Mouse (Mus musculus) megakaryocyte-erythroid progenitor cell, adult 5-6 weeks (primary cell): ENCODE data around the gene Uba52. TPM values are rescaled to one million over a fixed set of nuclear protein-coding genes. Genes with fewer than 3 reads are reported as not detected.
"Not testable (repeated sequence)": the region's sequence is repeated elsewhere in the genome, so short reads cannot be mapped to it uniquely, and the experiment has no call there.

Source experiments
- ATAC-seq: replicated peaks from 2 replicates; pipeline ENCODE4 v1.8.0; 2016; ENCODE audit warnings: mild to moderate bottlenecking, inconsistent platforms; ENCODE audit not compliant: severe bottlenecking, poor library complexity, low FRiP score, low TSS enrichment
- total RNA-seq, 2 experiments: library from RNA; stranded (forward) in 1 of 2; stranded (reverse) in 1 of 2; fragments of 200-1000, 215-1000 nt in 1 of 2; fragments of >200 nt in 1 of 2; fragmentation: Nextera tagmentation in 1 of 2; gene quantifications; 2 replicates each; pipeline ENCODE4 v1.2.3; 2014 to 2017

Uba52 gene
- total RNA-seq, 2 experiments from 2014 or later = 2,751 to 4,463 TPM

- no peak for ATAC-seq
Measured at GRCm38 (mm10) chr8:70535701-70536100, 25.1 kb upstream of the Uba52 start.

DNA sequence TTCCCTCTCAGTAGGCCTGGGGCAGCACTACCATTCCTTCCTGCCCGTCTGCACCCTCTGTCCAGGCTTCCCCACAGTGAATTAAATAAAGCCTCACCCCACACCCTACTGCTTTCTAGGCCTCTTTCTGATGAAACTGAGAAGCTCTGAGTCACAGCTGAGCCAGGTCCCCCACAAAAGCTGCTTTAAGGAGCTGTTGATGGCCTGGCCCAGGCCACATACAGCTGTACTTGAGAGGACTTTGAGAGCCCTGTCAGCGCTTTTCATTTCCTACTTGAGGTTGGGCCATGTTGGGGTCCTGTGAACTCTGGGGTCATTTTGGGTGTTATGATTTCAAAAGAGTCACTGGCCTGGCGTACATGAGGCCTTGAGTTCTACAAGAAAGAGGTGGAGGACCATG is 24.6 kb upstream of the Uba52 start:
- no peak for ATAC-seq

- ATAC-seq = no peak
Measured at GRCm38 (mm10) chr8:70534281-70534680, 23.7 kb upstream of the Uba52 start.

DNA sequence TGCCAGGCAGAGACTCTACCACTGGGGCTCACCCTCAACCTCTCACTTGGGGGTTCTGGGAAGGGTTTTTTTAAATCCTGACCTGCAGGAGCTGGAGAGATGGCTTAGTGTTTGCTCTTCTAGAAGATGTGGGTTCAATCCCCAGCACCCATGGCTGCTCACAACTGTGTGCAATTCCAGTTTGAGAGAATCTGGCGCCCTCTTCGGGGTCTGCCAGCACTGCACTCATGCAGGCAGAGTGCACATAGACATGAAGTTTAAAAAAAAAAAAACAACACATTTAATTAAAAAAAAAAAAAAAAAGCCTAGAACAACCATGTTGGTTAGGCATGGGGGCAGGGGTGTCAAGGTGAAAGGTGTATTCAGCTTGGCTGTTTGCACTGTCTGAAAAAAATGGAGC is 19.7 kb upstream of the Uba52 start:
- ATAC-seq = no peak

DNA sequence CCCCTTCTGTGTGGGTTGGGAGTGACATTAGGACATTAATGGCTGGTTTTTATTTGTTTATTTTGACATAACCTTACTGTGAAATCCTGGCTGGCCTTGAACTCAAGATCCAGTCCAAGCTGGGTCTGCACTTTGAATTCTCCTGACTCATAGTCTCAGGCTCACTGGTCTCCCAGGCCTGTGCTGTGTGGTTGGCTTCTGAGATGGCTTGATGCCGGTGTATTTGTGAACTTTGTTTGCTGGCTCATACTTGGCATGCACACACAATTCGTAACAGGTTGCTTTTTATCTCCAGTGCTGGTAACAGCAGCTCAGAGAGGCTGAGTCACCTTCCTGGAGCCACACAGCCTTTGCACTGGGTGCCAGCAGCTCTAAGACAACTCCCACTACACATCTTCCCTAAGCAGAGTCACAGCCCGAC is 19.1 kb upstream of the Uba52 start:
- peak; percentile 24 for ATAC-seq

GRCm38 (mm10) chr8:70529299-70529698 is 18.7 kb upstream of the Uba52 start:
- ATAC-seq = no peak

GRCm38 (mm10) chr8:70528182-70528797 is 17.7 kb upstream of the Uba52 start:
- ATAC-seq = no peak

DNA sequence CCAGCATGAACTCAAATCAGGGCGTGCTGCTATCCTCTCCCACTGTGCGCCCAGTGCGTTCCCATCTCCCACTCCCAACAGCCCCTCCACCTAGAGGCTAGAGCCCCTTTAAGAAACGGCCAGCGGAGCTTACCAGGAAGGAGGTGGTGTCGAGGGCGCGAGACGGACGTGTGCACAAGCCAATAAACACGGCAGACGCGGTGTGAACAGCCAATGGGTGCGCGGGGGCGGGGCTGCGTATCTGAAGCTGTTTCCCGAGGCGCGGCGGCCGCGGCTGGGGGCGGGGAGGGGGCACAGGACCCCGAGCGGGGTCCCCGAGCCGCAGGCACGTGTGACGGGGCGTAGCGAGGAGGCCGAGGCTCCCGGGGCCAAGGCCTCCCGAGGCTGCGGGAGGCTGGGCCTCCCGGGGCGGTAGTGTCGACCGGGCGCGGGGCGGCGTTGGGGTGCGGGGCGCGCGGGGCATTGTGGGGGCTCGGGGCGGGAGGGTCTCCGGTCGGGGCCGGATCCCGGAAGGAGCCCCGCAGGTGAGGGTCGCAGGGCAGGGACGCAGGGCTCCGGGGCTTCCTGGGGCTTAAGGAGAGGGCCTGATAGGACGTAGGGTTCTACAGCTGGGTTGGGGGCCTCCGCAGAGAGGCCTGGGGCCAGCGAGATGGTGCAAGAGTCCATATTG is 17.0 kb upstream of the Uba52 start, which contains the start of the genes Fkbp8 and Kxd1:
Gene Fkbp8 (plus strand): TSS at position 213 of the 670 bp plus-strand sequence.
Gene Kxd1 (minus strand): TSS at position 445 of the 670 bp plus-strand sequence.
- ATAC-seq = peak; percentile 78

GRCm38 (mm10) chr8:70527111-70527511 is 16.5 kb upstream of the Uba52 start:
- no peak for ATAC-seq

GRCm38 (mm10) chr8:70522592-70523403 is 12.2 kb upstream of the Uba52 start:
- peak; percentile 85 for ATAC-seq

GRCm38 (mm10) chr8:70519606-70520005 is 9.0 kb upstream of the Uba52 start:
- ATAC-seq = no peak

GRCm38 (mm10) chr8:70519043-70519442 is 8.4 kb upstream of the Uba52 start:
- ATAC-seq = no peak

DNA sequence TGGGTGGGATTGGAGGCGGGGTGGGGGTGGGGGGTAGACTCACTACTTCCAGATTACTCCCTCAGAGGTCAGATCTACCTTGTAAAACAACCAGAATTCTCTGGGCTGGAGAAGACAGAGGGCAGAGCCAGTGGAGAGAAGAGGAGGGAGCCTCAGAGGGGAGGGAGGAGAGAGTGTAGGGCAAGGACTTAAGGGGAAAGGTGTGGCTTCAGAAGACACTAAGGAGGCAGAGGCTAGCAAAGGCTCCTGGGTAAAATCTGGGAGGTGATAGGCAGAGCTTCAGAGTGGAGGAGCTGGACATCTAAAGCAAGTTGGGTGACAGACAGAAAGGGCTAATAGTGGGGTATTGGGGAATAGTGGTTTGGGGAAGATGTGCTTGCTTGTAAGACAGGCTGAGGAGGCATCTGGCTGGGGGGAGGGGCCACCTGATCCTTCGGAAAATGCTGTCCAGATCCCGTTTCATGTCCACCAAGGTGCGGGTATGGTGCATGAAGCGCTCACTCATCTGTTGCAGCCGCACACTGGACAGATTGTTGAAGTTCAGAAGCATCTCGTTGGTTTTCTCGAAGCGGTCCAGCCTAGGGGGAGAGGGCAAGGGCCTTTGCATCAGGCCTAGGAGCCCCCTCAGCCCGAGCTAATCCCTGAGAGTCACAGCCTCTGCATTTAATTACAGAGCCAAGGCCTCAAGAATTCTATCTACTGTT is 7.5 kb upstream of the Uba52 start:
- no peak for ATAC-seq

GRCm38 (mm10) chr8:70513441-70513840 is 2.8 kb upstream of the Uba52 start:
- no peak for ATAC-seq

GRCm38 (mm10) chr8:70512253-70512903 is 1.8 kb upstream of the Uba52 start:
- ATAC-seq = peak; percentile 56

DNA sequence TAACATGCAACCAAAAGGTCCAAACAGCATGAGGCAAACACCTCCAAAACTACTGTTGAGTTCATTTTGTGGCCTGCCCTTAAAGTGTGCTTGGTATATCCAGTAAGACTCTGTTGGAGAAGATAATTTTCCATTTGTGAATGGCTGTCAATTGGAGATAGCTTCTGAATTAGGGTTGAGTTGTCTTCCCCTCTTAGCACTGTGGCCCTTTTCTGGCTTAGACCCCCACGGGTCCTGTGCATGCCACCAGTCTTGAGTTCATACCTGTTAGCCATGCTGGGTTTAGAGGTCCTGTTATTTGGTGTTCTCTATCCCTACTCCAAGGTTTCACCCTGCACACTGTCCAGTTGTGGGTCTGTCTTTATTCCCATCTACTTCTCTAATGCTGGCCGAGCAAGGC is 1.2 kb upstream of the Uba52 start:
- no peak for ATAC-seq

- ATAC-seq = not testable (repeated sequence)
Measured at GRCm38 (mm10) chr8:70511174-70511573, 573 bp upstream of the Uba52 start.

DNA sequence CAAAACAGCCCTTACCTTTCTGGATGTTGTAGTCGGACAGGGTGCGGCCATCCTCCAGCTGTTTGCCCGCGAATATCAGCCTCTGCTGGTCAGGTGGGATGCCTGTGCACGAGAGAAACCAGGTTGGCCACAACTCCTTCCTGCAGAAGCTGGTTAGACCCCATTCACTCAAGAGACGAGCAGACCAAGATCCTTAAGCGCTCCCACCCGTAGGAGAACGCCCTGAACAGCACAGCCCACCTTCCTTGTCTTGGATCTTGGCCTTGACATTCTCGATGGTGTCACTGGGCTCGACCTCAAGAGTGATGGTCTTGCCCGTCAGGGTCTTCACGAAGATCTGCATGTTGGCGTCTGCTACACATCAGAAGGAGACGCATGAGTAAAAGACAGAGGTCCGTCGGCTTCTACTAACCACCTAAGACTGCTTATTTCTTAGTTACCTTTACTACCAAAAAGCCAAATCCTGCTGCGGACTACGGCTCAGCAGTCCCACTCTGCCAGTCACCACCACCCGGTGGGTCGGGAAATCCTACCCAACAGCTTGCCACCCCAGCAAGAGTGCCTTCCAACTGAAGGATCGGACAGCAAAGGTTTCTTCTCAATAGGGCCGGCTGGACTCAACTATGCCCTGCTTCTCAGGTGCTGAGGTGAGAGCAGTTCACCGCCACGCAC is 1.2 kb downstream of the Uba52 start:
- no peak for ATAC-seq

DNA sequence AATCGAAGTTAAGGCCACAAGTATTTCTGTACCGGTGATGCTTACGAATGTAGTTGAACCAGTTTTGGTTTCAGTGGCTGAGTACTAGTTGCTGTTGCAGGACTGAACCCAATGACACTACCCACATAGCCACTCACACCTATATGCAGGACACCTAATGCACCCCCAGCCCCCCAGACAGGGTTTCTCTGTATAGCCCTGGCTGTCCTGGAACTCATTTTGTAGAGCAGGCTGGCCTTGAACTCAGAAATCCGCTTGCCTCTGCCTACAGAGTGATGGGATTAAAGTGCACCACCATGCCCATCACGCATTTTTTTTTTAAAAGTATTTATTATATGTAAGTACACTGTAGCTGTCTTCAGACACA is 3.6 kb downstream of the Uba52 start:
- no peak for ATAC-seq
